Mouse (Mus musculus) CH12.LX (cell line): Measurements from ENCODE around the gene Tgfb2.

Experiments used
- BHLHE40 ChIP-seq: IDR thresholded peaks from 2 replicates; pipeline ENCODE4 v1.6.1; 2011; ENCODE audit warnings: mild to moderate bottlenecking, low read depth, low read length, improper control_type of control experiment
- CHD2 ChIP-seq: IDR thresholded peaks from 2 replicates; pipeline ENCODE4 v1.6.1; 2011; ENCODE audit warnings: low read length, improper control_type of control experiment
- CTCF ChIP-seq, 2 experiments: IDR thresholded peaks in 1 of 2; conservative IDR thresholded peaks in 1 of 2; 2 replicates each; pipeline ENCODE4 v1.5.1; 2011 to 2012; ENCODE audit warnings: low read depth in 2 of 2, low read length in 2 of 2, improper control_type of control experiment in 1 of 2, inconsistent platforms in 1 of 2, mild to moderate bottlenecking in 1 of 2, moderate library complexity in 1 of 2
- EP300 ChIP-seq: IDR thresholded peaks from 2 replicates; pipeline ENCODE4 v1.6.1; 2011; ENCODE audit warnings: low read length, improper control_type of control experiment
- ETS1 ChIP-seq: conservative IDR thresholded peaks from 2 replicates; pipeline ENCODE4 v1.6.1; 2012; ENCODE audit warnings: low read depth, mild to moderate bottlenecking, inconsistent platforms, low read length, improper control_type of control experiment, moderate library complexity
- JUN ChIP-seq: IDR thresholded peaks from 2 replicates; pipeline ENCODE4 v1.6.1; 2011; ENCODE audit warnings: low read depth, mild to moderate bottlenecking, low read length, improper control_type of control experiment, moderate library complexity; ENCODE audit not compliant: insufficient read depth
- NRF1 ChIP-seq: IDR thresholded peaks from 2 replicates; pipeline ENCODE4 v1.6.1; 2014; ENCODE audit warnings: low read depth, mild to moderate bottlenecking, inconsistent platforms, low read length, improper control_type of control experiment, moderate library complexity
- POLR2A ChIP-seq: IDR thresholded peaks from 2 replicates; pipeline ENCODE4 v1.6.1; 2011; ENCODE audit warnings: low read depth, mild to moderate bottlenecking, improper control_type of control experiment, low read length
- USF1 ChIP-seq: IDR thresholded peaks from 2 replicates; pipeline ENCODE4 v1.6.1; 2014; ENCODE audit warnings: low read depth, mild to moderate bottlenecking, inconsistent platforms, low read length, improper control_type of control experiment
- USF2 ChIP-seq: conservative IDR thresholded peaks from 2 replicates; pipeline ENCODE4 v1.6.1; 2011; ENCODE audit warnings: low read depth, low read length, improper control_type of control experiment
- ZC3H11A ChIP-seq: IDR thresholded peaks from 2 replicates; pipeline ENCODE4 v1.6.1; 2012; ENCODE audit warnings: low read depth, mild to moderate bottlenecking, inconsistent platforms, low read length, improper control_type of control experiment

GRCm38 (mm10) chr1:186705915-186706248, at the start of gene Tgfb2:
- no peak for TF ChIP-seq CTCF (conservative IDR thresholded peaks at IDR 0.05 in 1 of 2, IDR thresholded peaks at IDR 0.05 in 1 of 2; ENCODE audit: low read depth in 2 of 2, low read length in 2 of 2)
- no peak for TF ChIP-seq EP300
- TF ChIP-seq POLR2A = no peak
- TF ChIP-seq CHD2 = no peak
- TF ChIP-seq JUN = no peak
- no peak for TF ChIP-seq ZC3H11A
- no peak for TF ChIP-seq ETS1
- no peak for TF ChIP-seq USF2
- TF ChIP-seq BHLHE40 = no peak
- TF ChIP-seq NRF1 = no peak
- no peak for TF ChIP-seq USF1
